Comparison of ENCODE assay signal across 14 mouse cellular contexts in the genomic region with DNA sequence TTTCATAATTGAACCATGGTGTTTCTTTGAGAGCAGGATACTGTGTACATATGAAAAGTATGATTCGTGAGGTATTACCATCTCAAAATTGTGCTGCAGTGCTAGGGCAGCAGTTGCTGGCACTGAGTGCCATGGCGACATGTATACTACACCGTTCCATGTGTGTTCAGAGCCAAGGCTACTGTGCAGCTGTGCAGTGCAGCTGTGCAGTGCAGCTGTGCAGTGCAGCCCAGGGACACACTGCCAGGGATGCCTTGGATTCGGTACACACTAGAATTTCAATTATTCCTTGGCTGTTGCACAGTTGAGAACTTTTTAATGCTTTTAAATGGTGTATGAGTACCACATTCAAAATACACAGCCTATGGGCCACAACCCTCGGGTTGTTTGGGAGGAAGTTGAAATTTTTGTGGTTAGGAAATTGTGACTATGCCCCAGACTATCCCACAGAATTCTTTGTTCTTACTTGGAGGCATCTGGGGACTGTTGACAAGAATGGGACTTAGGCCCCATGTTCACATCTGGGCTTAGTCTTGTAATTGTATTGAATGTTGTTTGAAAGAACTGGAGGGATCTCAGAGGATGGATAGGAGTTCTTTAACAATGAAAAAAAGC.
"Had no signal": no experiment of that assay in that cellular context is flagged by ENCODE, and none has a peak within 500 bp of the region (broad histone marks: within the 10 kb centered on the region; RNA-seq: fewer than 3 reads in every experiment).

No protein-coding gene starts in this region.

- H3K4me2 ChIP-seq: lung, embryonic 14.5 days; midbrain, embryonic 11.5 days; midbrain, embryonic 13.5 days; midbrain, embryonic 15.5 days; neural tube, embryonic 12.5 days; stomach, embryonic 15.5 days had no signal

- H3K36me3 ChIP-seq: midbrain, embryonic 13.5 days; midbrain, embryonic 15.5 days; neural tube, embryonic 12.5 days; stomach, embryonic 15.5 days had no signal

- H3K27me3 ChIP-seq: midbrain, embryonic 13.5 days; midbrain, embryonic 15.5 days; neural tube, embryonic 12.5 days; stomach, embryonic 15.5 days had no signal

- DNase-seq: lung, adult 18-20 months; lung, embryonic 14.5 days; lung, postnatal 10 days; right cerebral cortex, postnatal 14 days; thymus, adult 2 months; thymus, postnatal 25 days; thymus, postnatal 4 days had no signal

- H3K27ac ChIP-seq: macrophage; midbrain, embryonic 13.5 days; midbrain, embryonic 15.5 days; neural tube, embryonic 12.5 days; stomach, embryonic 15.5 days; stomach, postnatal 0 days had no signal

- H3K4me1 ChIP-seq: neural tube, embryonic 12.5 days; stomach, embryonic 15.5 days had no signal

- H3K9me3 ChIP-seq: midbrain, embryonic 13.5 days; midbrain, embryonic 15.5 days; neural tube, embryonic 12.5 days; stomach, embryonic 15.5 days had no signal

- ATAC-seq: midbrain, embryonic 13.5 days; midbrain, embryonic 15.5 days had no signal

- H3K9ac ChIP-seq: lung, embryonic 14.5 days; midbrain, embryonic 13.5 days; midbrain, embryonic 15.5 days; neural tube, embryonic 12.5 days; stomach, embryonic 15.5 days had no signal

- H3K4me3 ChIP-seq: midbrain, embryonic 13.5 days; midbrain, embryonic 15.5 days; neural tube, embryonic 12.5 days; stomach, embryonic 15.5 days had no signal
